18 mouse cellular contexts compared by ENCODE assay signal in the genomic region with DNA sequence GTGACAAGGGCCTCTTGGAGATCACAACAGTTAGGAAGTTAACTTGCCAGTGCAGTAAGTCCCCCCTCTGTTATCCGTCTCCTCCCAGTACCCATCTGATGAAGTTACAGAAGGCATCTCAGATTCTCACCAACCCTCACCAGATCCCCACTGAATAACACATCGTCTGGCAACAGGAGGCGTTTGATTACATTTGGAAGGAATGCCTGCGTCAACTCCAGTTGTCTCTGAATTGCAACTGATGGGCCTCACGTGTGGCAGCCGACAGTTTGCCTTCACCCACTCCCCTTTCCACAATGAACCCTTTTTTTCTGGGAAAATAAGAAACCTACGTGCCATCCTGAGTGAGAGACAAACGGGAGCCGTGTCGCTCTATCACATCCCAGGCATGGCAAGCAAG.
A peak's percentile ranks its signal among the peaks of the same experiment; 100 is the strongest.
DNase-seq lines count a peak whose midpoint lies in the region; ATAC-seq and TF ChIP-seq lines count a peak whose summit lies in the region.
"Had no signal": no experiment of that assay in that cellular context is flagged by ENCODE, and none has a peak within 500 bp of the region (broad histone marks: within the 10 kb centered on the region; RNA-seq: fewer than 3 reads in every experiment).

No protein-coding gene starts in this region.

- no peaks in the 10 kb centered on the region for H3K36me3 ChIP-seq in intestine, embryonic 16.5 days (ENCODE audit: control insufficient read depth, insufficient read depth, low read length)
- H3K36me3 ChIP-seq in lung, postnatal 0 days (ENCODE audit: insufficient read depth, low read length): no peaks in the 10 kb centered on the region
- H3K36me3 ChIP-seq: hindbrain, embryonic 10.5 days; limb, embryonic 12.5 days had no signal

- no peaks in the 10 kb centered on the region for H3K27me3 ChIP-seq in intestine, embryonic 16.5 days (replicated peaks; ENCODE audit: control insufficient read depth, insufficient read depth, low read length)
- no peaks in the 10 kb centered on the region for H3K27me3 ChIP-seq in lung, postnatal 0 days (replicated peaks; ENCODE audit: insufficient read depth, low read length)
- H3K27me3 ChIP-seq: limb, embryonic 12.5 days had no signal

- H3K4me1 ChIP-seq in intestine, embryonic 16.5 days (ENCODE audit: control insufficient read depth, insufficient read depth, low read length): peaks cover 12% of the 10 kb centered on the region
- H3K4me1 ChIP-seq in lung, postnatal 0 days (ENCODE audit: insufficient read depth, low read depth, low read length): peaks cover 3% of the 10 kb centered on the region; the same call in 1 of the 2 replicates

- TF ChIP-seq EP300 in lung, postnatal 0 days (IDR thresholded peaks at IDR 0.05): no peak

- TF ChIP-seq CTCF in lung, postnatal 0 days (IDR thresholded peaks at IDR 0.05): no peak

- no peak overlapping the region for H3K4me2 ChIP-seq in intestine, embryonic 16.5 days (ENCODE audit: low read depth, low read length)
- H3K4me2 ChIP-seq in lung, postnatal 0 days (replicated peaks; ENCODE audit: low read depth, low read length): no peak overlapping the region
- H3K4me2 ChIP-seq: limb, embryonic 12.5 days had no signal

- DNase-seq in right cerebral cortex, adult 18-20 months: peak; percentile 16
- no peak for DNase-seq in right cerebral cortex, postnatal 14 days
- DNase-seq in frontal cortex, postnatal 36 days (ENCODE audit: low spot score in 2 of 2): peak; percentile 38 to 51
- DNase-seq in layer of hippocampus, adult 9-11 months: peak; percentile 66
- no peak for DNase-seq in heart, adult 11 months
- DNase-seq in lung, postnatal 0 days (ENCODE audit: low spot score): no peak
- DNase-seq: adrenal gland, postnatal 36 days; cerebellum, postnatal 10 days; gastrocnemius, postnatal 10 days; heart, adult 2 months; kidney, adult 2 months; kidney, postnatal 36 days; lung, postnatal 10 days; thymus, adult 2 months had no signal

- ATAC-seq in intestine, embryonic 16.5 days: no peak
- no peak for ATAC-seq in lung, postnatal 0 days

- no peaks in the 10 kb centered on the region for H3K9me3 ChIP-seq in intestine, embryonic 16.5 days (ENCODE audit: control insufficient read depth, low read length)
- no peaks in the 10 kb centered on the region for H3K9me3 ChIP-seq in lung, postnatal 0 days (ENCODE audit: low read length)
- H3K9me3 ChIP-seq: hindbrain, embryonic 10.5 days; limb, embryonic 12.5 days had no signal

- no peak overlapping the region for H3K9ac ChIP-seq in intestine, embryonic 16.5 days (ENCODE audit: low read depth, low read length)
- no peak overlapping the region for H3K9ac ChIP-seq in lung, postnatal 0 days (replicated peaks; ENCODE audit: low read depth)
- H3K9ac ChIP-seq: limb, embryonic 12.5 days; liver, embryonic 14.5 days had no signal

- 62% methylated on average over 10 of the region's 10 CpGs for WGBS in intestine, embryonic 16.5 days
- 63% methylated on average over 10 of the region's 10 CpGs for WGBS in lung, postnatal 0 days

- no peak overlapping the region for H3K4me3 ChIP-seq in intestine, embryonic 16.5 days (ENCODE audit: low read length)
- no peak overlapping the region for H3K4me3 ChIP-seq in lung, postnatal 0 days (ENCODE audit: low read depth, low read length)
- H3K4me3 ChIP-seq: heart, adult 2 months; hindbrain, embryonic 10.5 days; limb, embryonic 12.5 days had no signal

- no peak overlapping the region for H3K27ac ChIP-seq in intestine, embryonic 16.5 days (ENCODE audit: low read length)
- no peak overlapping the region for H3K27ac ChIP-seq in lung, postnatal 0 days (ENCODE audit: low read length)
- H3K27ac ChIP-seq: heart, adult 2 months; hindbrain, embryonic 10.5 days; limb, embryonic 12.5 days; liver, embryonic 14.5 days had no signal

Comparison
In these comparisons a context has a peak if more than half of its experiments do, and no peak if none do; other contexts are left out.
1. DNase-seq: peak in right cerebral cortex, adult 18-20 months (single experiment), frontal cortex, postnatal 36 days (2 of 2) and layer of hippocampus, adult 9-11 months (single experiment); none in right cerebral cortex, postnatal 14 days (single experiment), heart, adult 11 months (single experiment) and lung, postnatal 0 days (single experiment).